Mouse (Mus musculus) cerebellum, adult 2 months (tissue): ENCODE data around the gene Timd2. TPM values are rescaled to one million over a fixed set of nuclear protein-coding genes. Genes with fewer than 3 reads are reported as not detected.
"Not testable (repeated sequence)": the region's sequence is repeated elsewhere in the genome, so short reads cannot be mapped to it uniquely, and the experiment has no call there.

ENCODE experiments used
- DNase-seq, 2 experiments: peaks; one replicate each; pipeline ENCODE4 v3.0.0; 2021
- H3K27ac ChIP-seq: fragments of 200-500 bp; 2 replicates; pipeline ENCODE4 v1.5.1; 2012; ENCODE audit warnings: low read length, control low read depth, inconsistent platforms; ENCODE audit not compliant: insufficient read depth
- H3K27me3 ChIP-seq: fragments of 200-500 bp; 2 replicates; pipeline ENCODE4 v1.6.1; 2012; ENCODE audit warnings: inconsistent platforms, mild to moderate bottlenecking, low read length, moderate library complexity; ENCODE audit not compliant: control insufficient read depth, insufficient read depth
- H3K4me1 ChIP-seq: fragments of 200-500 bp; 2 replicates; pipeline ENCODE4 v1.6.1; 2011; ENCODE audit warnings: low read length; ENCODE audit not compliant: control insufficient read depth, insufficient read depth
- H3K4me3 ChIP-seq: fragments of 200-500 bp; replicated peaks from 2 replicates; pipeline ENCODE3; 2011; ENCODE audit warnings: mild to moderate bottlenecking, low read depth, low read length, control low read depth; ENCODE audit not compliant: insufficient read depth
- CTCF ChIP-seq: fragments of 200-500 bp; IDR thresholded peaks from 2 replicates; pipeline ENCODE4 v1.5.1; 2011; ENCODE audit warnings: low read depth, mild to moderate bottlenecking, control low read depth, low read length, moderate library complexity, borderline replicate concordance; ENCODE audit not compliant: insufficient read depth
- POLR2A ChIP-seq: fragments of 200-500 bp; IDR thresholded peaks from 2 replicates; pipeline ENCODE4 v1.6.1; 2011; ENCODE audit warnings: low read length, control low read depth, borderline replicate concordance; ENCODE audit not compliant: insufficient read depth
- WGBS: fragments of 180-500 bp; shearing (Covaris S2); methylation state at CpG from one replicate; pipeline ENCODE4 v1.1.7; 2018; 5-methylcytosine and 5-hydroxymethylcytosine counted together
- polyA plus RNA-seq: library from polyadenylated mRNA; depleted of rRNA; stranded (reverse); fragments of >200 nt; gene quantifications from 2 replicates; pipeline ENCODE4 v1.2.3, GENCODE M21; 2012; rRNA removed

Gene Timd2
- polyA plus RNA-seq, 1 experiment, result not detected

- TF ChIP-seq POLR2A, result no peak
- TF ChIP-seq CTCF, result no peak
- no peak for DNase-seq
- H3K4me1 ChIP-seq, result no peaks in the 10 kb centered on the region
- H3K27ac ChIP-seq, result no peak overlapping the region
- no peaks in the 10 kb centered on the region for H3K27me3 ChIP-seq
- 67% methylated on average over 1 of the region's 1 CpGs for WGBS
- H3K4me3 ChIP-seq, result no peak overlapping the region
Measured at GRCm38 (mm10) chr11:46644824-46645223, 62.0 kb downstream of the Timd2 start.

- no peaks in the 10 kb centered on the region for H3K27me3 ChIP-seq
- no peaks in the 10 kb centered on the region for H3K4me1 ChIP-seq
- DNase-seq, result no peak
- no peak for TF ChIP-seq CTCF
- no peak for TF ChIP-seq POLR2A
- H3K4me3 ChIP-seq, result no peak overlapping the region
- no peak overlapping the region for H3K27ac ChIP-seq
- 84% methylated on average over 3 of the region's 3 CpGs for WGBS
Measured at GRCm38 (mm10) chr11:46636568-46636967, 70.3 kb downstream of the Timd2 start.

- H3K27ac ChIP-seq, DNase-seq, H3K4me3 ChIP-seq, H3K27me3 ChIP-seq, H3K4me1 ChIP-seq: not testable (repeated sequence)
- WGBS, result 80% methylated on average over 4 of the region's 4 CpGs
Measured at GRCm38 (mm10) chr11:46635516-46635915, 71.3 kb downstream of the Timd2 start.

- TF ChIP-seq POLR2A (no peak), CTCF (peak; percentile 24; the same call in 1 of the 2 replicates)
- H3K27me3 ChIP-seq, result no peaks in the 10 kb centered on the region
- no peak overlapping the region for H3K4me3 ChIP-seq
- no peak overlapping the region for H3K27ac ChIP-seq
- DNase-seq, result no peak
- 21% methylated on average over 3 of the region's 3 CpGs for WGBS
- no peaks in the 10 kb centered on the region for H3K4me1 ChIP-seq
Measured at GRCm38 (mm10) chr11:46631635-46632034, 75.2 kb downstream of the Timd2 start.

- no peak for DNase-seq
- TF ChIP-seq CTCF, result no peak
- WGBS, result 87% methylated on average over 2 of the region's 2 CpGs
- H3K4me1 ChIP-seq, result no peaks in the 10 kb centered on the region
- no peaks in the 10 kb centered on the region for H3K27me3 ChIP-seq
- no peak within 1 kb of the TSS for H3K27ac ChIP-seq
- no peak within 1 kb of the TSS for H3K4me3 ChIP-seq
Measured at GRCm38 (mm10) chr11:46629211-46629795, 77.6 kb downstream of the Timd2 start, which contains the start of gene Dppa1. Gene Dppa1, minus strand, starts transcription at chr11:46629261.

- Histone ChIP-seq H3K4me3 (no peak overlapping the region), H3K27ac (no peak overlapping the region), H3K27me3 (no peaks in the 10 kb centered on the region), H3K4me1 (no peaks in the 10 kb centered on the region)
- WGBS, result 35% methylated on average over 7 of the region's 7 CpGs
- no peak for TF ChIP-seq POLR2A
- no peak for TF ChIP-seq CTCF
- DNase-seq, result no peak
Measured at GRCm38 (mm10) chr11:46620414-46621168, 86.3 kb downstream of the Timd2 start.

- Histone ChIP-seq H3K27me3 (no peaks in the 10 kb centered on the region), H3K27ac (no peak overlapping the region), H3K4me1 (no peaks in the 10 kb centered on the region), H3K4me3 (no peak overlapping the region)
- TF ChIP-seq CTCF (no peak), POLR2A (no peak)
- WGBS, result 82% methylated on average over 1 of the region's 1 CpGs
- no peak for DNase-seq
Measured at GRCm38 (mm10) chr11:46619929-46620328, 86.9 kb downstream of the Timd2 start.

Other genes with a start within 250 kb of the Timd2 start
- not detected in 2 replicates for gene Gm12169, start 182.8 kb downstream of the Timd2 start, polyA plus RNA-seq
- not detected in 2 replicates for gene BC053393, start 135.5 kb downstream of the Timd2 start, polyA plus RNA-seq
- gene Dppa1, start 77.8 kb downstream of the Timd2 start, polyA plus RNA-seq, result not detected in 2 replicates
- not detected in 2 replicates for gene Havcr1, start 28.0 kb upstream of the Timd2 start, polyA plus RNA-seq
- gene Timd4, start 103.7 kb upstream of the Timd2 start, polyA plus RNA-seq, result not detected in 2 replicates